Mouse (Mus musculus) liver, adult 2 months (tissue): Measurements from ENCODE around the gene Cdkn2aipnl.

Source experiments
- CTCF ChIP-seq: fragments of 200-500 bp; IDR thresholded peaks from 2 replicates; pipeline ENCODE4 v1.5.1; 2011; ENCODE audit warnings: low read depth, low read length, control low read depth
- POLR2A ChIP-seq: fragments of 200-500 bp; IDR thresholded peaks from 2 replicates; pipeline ENCODE4 v1.6.1; 2011; ENCODE audit warnings: low read length, control low read depth; ENCODE audit not compliant: insufficient read depth; ENCODE audit errors: extremely low read depth

DNA sequence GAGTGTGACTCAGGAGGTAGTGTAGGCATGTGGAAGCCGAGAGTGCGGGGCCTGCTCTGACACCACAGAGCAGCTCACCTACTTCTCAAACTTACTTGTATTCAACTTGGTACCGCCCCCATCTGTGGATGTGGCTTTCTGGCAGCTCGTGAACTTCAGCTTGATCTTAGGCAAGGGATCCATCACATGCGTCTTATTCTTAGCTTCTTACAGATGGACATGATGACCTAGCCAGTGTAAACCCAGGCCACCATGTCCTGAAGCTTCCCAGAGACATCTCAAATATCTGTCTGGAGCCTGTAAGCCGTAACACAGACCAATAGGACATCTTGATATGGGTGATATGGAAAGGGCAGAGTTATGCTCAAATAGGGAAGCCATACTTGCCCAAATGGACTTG is 4.2 kb downstream of the Cdkn2aipnl start:
- TF ChIP-seq CTCF (no peak), POLR2A (no peak)
